Mouse (Mus musculus) heart, embryonic 13.5 days (tissue): ENCODE results near the gene Coq10b. TPM values are rescaled to one million over a fixed set of nuclear protein-coding genes. Genes with fewer than 3 reads are reported as not detected.
A peak's percentile ranks its signal among the peaks of the same experiment; 100 is the strongest.

ENCODE experiments used
- ATAC-seq: fragments of 200-750 bp; cut with Nextera tagmentation; 2 replicates; pipeline ENCODE4 v1.8.0; 2017; ENCODE audit warnings: moderate TSS enrichment; ENCODE audit not compliant: insufficient number of reproducible peaks, low FRiP score, low TSS enrichment; ENCODE audit errors: extremely low read depth
- H3K27ac ChIP-seq: fragments of 300-500 bp; sonication (generic); replicated peaks from 2 replicates; pipeline ENCODE4 v1.5.1; 2015; ENCODE audit warnings: moderate library complexity, mild to moderate bottlenecking, inconsistent platforms
- H3K27me3 ChIP-seq: fragments of 300-500 bp; sonication (generic); replicated peaks from 2 replicates; pipeline ENCODE4 v1.6.1; 2015; ENCODE audit warnings: mild to moderate bottlenecking, inconsistent platforms
- H3K36me3 ChIP-seq: fragments of 300-500 bp; sonication (generic); 2 replicates; pipeline ENCODE4 v1.6.1; 2015; ENCODE audit warnings: mild to moderate bottlenecking, inconsistent platforms
- H3K4me1 ChIP-seq: fragments of 300-500 bp; sonication (generic); 2 replicates; pipeline ENCODE4 v1.6.1; 2015; ENCODE audit warnings: inconsistent platforms
- H3K4me2 ChIP-seq: fragments of 300-500 bp; sonication (generic); 2 replicates; pipeline ENCODE4 v1.6.1; 2015; ENCODE audit warnings: inconsistent platforms, mild to moderate bottlenecking, moderate library complexity
- H3K4me3 ChIP-seq: fragments of 300-500 bp; sonication (generic); 2 replicates; pipeline ENCODE4 v1.5.1; 2015; ENCODE audit warnings: moderate library complexity, mild to moderate bottlenecking, inconsistent platforms
- H3K9ac ChIP-seq: fragments of 300-500 bp; sonication (generic); 2 replicates; pipeline ENCODE4 v1.6.1; 2015; ENCODE audit warnings: inconsistent platforms, mild to moderate bottlenecking, moderate library complexity
- H3K9me3 ChIP-seq: fragments of 300-500 bp; sonication (generic); 2 replicates; pipeline ENCODE4 v1.6.1; 2016; ENCODE audit warnings: inconsistent platforms
- WGBS: fragments of 180-500 bp; shearing (Covaris S2); methylation state at CpG from one replicate; pipeline ENCODE4 v1.1.7; 2015; ENCODE audit warnings: mixed read lengths; 5-methylcytosine and 5-hydroxymethylcytosine counted together
- polyA plus RNA-seq: library from polyadenylated mRNA; unstranded; fragments of >200 nt; fragmentation: Nextera tagmentation; extraction: Ambion mirVana; gene quantifications from 2 replicates; pipeline ENCODE4 v1.2.1, GENCODE M21; 2015

The Coq10b gene
- polyA plus RNA-seq, 1 experiment from 2014 or later: 20.9 TPM

DNA sequence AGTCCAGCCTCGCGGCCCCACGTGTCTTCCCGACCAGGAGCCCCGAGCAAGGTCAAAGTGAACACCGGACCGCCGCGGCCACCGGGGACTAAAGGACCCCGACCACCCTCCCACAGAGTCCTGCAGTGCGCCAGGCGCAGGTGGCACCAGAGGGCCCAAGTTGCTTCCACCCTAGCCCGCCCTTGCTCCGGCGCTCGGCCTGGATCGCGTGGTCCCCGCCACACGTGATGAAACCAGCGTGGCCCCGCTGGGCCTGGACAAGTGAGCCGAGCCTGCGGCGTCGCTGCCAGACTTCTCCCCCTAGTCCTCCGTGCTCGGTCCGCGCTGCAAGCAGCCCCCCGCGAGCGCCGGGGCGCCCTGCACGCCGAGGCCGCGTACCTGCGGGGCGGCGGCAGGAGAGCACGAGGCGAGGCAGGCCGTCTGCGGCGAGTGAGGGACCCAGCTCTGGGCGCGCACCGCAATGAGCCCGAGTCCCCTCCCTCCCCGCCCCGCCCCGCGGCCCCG lies 34.9 kb downstream of the Coq10b start:
- H3K9ac ChIP-seq: peak overlapping the region; percentile 95
- H3K4me1 ChIP-seq: peaks cover 48% of the 10 kb centered on the region
- H3K27me3 ChIP-seq: no peaks in the 10 kb centered on the region
- peaks cover 61% of the 10 kb centered on the region for H3K36me3 ChIP-seq
- peak; percentile 56 for ATAC-seq
- under 1% methylated on average over 46 of the region's 57 CpGs for WGBS
- peak overlapping the region; percentile 97 for H3K27ac ChIP-seq
- peak overlapping the region; percentile 85 for H3K4me3 ChIP-seq
- peak overlapping the region; percentile 90 for H3K4me2 ChIP-seq
- H3K9me3 ChIP-seq: peaks cover 3% of the 10 kb centered on the region; the same call in 1 of the 2 replicates

DNA sequence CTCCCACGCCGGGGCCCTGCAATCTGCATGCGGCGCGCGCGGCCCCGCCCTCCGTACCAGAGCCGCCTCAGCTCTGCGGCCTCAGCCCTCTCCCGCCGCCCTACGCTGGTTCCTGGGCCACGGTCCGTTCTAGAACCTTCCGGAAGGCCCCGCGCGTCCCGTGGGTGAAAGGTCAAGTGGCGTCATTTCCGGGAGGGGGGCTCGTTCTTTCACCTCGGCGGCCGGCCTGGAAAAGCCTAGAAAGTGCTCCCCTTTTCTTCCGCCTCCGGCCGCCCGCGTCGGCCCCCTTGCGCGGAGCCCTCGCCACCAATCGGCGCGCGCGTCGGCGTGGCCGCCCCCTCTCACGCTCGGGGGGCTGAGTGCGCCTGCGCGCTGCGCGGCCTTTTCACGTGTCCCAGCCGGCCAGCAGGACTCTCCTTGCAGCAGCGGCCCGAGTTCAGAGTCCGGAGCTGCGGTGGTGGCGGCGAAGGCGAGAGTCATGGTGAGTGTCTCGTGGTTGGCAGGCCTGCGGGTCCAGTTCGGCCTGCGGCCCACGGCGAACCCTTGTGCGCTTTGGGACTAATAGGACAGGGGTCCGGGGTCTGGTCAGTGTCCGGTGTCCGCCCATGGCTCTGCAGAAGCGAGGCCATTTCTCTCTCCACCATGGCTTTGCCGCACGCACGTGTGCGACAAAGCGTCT lies 35.5 kb downstream of the Coq10b start, which contains the start of the genes Hspe1 and Hspd1:
Gene Hspe1, plus strand, starts transcription at position 201 of the 679 bp plus-strand sequence.
Gene Hspd1, minus strand, starts transcription at position 312 of the 679 bp plus-strand sequence.
- Histone ChIP-seq H3K27me3 (no peaks in the 10 kb centered on the region), H3K36me3 (peaks cover 60% of the 10 kb centered on the region), H3K4me3 (peak within 1 kb of the TSS; percentile 85), H3K27ac (peak within 1 kb of the TSS; percentile 97), H3K9me3 (no peaks in the 10 kb centered on the region), H3K4me2 (peak within 1 kb of the TSS; percentile 90), H3K9ac (peak within 1 kb of the TSS; percentile 95), H3K4me1 (peaks cover 48% of the 10 kb centered on the region)
- peak; percentile 93 for ATAC-seq
- WGBS: under 1% methylated on average over 64 of the region's 76 CpGs

DNA sequence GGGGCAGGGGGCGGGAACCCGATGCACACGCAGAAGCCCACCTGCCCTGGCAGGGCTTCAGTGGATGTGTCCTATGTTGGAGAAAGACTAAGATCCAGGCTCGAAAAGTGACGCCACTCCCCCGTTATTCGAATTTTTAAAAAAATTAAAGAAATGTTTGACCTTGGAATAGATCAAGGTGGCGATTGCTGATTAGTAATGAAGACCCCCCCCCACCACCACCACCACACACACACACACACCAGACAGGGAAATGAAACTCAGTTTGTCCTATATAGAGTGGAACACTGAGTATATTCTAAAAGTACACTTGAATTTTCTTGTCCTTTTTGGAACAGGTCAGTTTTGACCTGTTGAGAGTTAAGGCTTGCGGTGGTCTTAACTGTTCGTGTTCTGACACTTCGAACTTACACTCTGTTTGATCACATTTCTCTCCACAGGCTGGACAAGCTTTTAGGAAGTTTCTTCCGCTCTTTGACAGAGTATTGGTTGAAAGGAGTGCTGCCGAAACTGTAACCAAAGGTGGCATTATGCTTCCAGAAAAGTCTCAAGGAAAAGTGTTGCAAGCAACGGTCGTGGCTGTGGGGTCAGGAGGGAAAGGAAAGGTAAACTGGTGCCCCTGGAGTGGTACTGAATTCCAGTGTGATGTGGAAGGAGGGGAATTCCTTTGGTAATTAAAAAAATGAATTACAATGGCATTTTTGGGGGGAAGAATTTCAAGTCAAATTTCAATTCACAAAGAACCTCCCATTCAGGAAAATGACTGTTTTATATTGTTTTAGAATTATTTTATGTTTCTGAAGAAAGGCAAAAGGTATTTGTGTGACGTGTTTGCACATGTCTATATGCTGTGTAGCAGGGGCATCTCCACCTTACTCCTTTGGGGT lies 36.3 kb downstream of the Coq10b start:
- no peak for ATAC-seq
- Histone ChIP-seq H3K27ac (peak overlapping the region; percentile 97), H3K27me3 (no peaks in the 10 kb centered on the region), H3K9ac (peak overlapping the region; percentile 95), H3K4me3 (peak overlapping the region; percentile 85), H3K4me1 (peaks cover 47% of the 10 kb centered on the region), H3K9me3 (no peaks in the 10 kb centered on the region), H3K36me3 (peaks cover 60% of the 10 kb centered on the region), H3K4me2 (peak overlapping the region; percentile 90)
- WGBS: 7% methylated on average over 16 of the region's 16 CpGs

DNA sequence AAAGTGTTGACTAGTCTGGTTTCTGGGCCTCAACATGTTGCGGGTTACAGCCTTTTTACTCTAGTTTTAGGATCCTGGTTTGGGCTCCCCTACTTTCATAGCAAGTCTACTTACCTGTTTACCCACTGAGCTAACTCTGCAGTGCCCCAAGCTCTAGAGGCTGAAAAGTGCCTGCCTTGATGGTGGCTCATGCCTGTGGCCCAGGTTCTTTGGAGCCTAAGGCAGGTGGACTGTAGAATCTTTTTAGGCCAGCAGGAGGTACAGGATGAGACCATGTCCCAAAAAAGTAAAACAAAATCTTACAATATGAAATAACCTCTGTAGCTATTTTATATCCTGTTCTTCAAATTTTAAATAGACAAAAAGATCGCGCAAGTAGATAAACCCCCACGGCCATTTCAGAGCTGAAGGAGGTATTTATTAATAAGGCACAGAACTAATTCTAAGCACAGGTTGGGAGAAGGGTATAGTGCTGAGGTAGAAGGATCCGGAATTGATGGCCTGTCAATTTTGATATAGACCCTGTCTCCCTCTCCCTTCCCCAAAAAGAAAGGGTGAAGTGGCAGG lies 37.0 kb downstream of the Coq10b start:
- no peak overlapping the region for H3K27ac ChIP-seq
- peak overlapping the region; percentile 90 for H3K4me2 ChIP-seq
- WGBS: 80% methylated on average over 5 of the region's 5 CpGs
- peaks cover 52% of the 10 kb centered on the region for H3K36me3 ChIP-seq
- H3K9me3 ChIP-seq: no peaks in the 10 kb centered on the region
- H3K4me3 ChIP-seq: peak overlapping the region; percentile 85
- peak overlapping the region; percentile 95 for H3K9ac ChIP-seq
- no peak for ATAC-seq
- H3K4me1 ChIP-seq: peaks cover 40% of the 10 kb centered on the region
- H3K27me3 ChIP-seq: no peaks in the 10 kb centered on the region

DNA sequence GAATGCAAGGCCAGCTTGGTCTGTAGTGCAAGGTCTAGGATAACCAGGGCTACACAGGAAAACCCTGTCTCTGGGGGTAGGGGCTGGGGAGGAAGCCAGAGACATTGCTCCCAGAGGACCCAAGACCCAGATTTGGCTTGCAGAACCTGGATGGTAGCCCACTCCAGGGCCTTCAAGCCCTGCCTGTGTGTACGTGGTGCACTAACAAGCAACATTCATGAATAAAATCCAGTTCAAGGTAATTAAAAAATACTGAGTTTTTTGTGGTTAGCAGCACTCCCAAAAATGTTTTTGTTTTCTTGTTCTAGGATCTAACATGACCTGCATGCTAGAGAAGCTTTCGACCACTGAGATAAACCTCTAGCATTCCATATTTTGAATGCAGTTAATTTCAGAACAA lies 39.5 kb downstream of the Coq10b start:
- ATAC-seq: no peak
- Histone ChIP-seq H3K9me3 (no peaks in the 10 kb centered on the region), H3K27me3 (no peaks in the 10 kb centered on the region), H3K4me2 (no peak overlapping the region), H3K4me1 (peaks cover 15% of the 10 kb centered on the region), H3K27ac (no peak overlapping the region), H3K36me3 (peaks cover 38% of the 10 kb centered on the region), H3K4me3 (no peak overlapping the region), H3K9ac (no peak overlapping the region)
- 89% methylated on average over 2 of the region's 2 CpGs for WGBS

DNA sequence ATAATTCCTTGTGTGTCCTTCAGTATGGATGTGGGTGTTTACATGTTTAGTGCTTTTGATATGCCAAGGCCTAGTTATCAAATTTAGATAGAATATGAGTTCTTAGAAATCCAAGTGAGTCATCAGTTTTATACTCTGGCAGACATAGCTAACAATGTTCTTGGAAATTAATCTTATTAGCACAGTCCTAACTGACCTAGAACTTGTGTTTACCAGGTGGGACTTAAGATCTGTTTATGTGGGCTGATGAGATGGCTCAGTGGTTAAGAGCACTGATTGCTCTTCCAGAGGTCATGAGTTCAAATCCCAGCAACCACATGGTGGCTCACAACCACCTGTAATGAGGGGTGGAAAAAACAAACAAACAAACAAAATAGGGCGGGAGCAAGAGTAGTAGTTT lies 39.9 kb downstream of the Coq10b start:
- no peak for ATAC-seq
- Histone ChIP-seq H3K4me2 (no peak overlapping the region), H3K36me3 (peaks cover 38% of the 10 kb centered on the region), H3K9me3 (no peaks in the 10 kb centered on the region), H3K27me3 (no peaks in the 10 kb centered on the region), H3K9ac (no peak overlapping the region), H3K27ac (no peak overlapping the region), H3K4me1 (peaks cover 15% of the 10 kb centered on the region), H3K4me3 (no peak overlapping the region)
- 61% methylated on average over 1 of the region's 1 CpGs for WGBS

DNA sequence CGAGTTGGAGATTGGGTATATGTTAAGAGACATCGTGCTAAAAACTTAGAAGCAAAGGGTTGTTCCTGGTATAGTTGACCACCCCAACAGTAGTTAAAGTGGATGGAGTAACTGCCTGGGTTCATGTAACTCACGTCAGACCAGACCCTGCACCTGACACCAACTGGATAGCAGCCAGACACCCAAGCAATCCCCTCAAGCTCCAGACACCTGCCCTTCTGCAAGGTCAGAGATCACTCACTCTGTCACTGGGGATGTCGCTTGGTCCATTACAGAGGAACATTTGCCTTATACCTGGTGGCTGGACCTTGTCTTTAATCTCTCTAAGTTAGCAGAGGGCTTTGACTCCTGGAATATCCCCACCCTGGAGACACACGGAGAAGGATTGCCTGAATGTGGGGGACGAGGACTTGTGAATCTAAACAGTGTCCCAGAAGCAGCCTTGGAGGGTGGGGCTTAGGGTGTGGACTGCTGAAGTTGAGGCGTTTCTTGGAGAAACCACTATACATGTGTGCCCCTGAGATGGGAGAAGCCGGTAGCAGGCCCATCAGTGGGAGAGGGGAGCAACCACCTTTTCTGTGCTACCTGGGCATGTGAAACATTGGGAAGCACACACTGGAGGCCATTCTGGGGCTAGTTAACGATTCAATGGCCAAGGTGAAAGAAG lies 54.5 kb downstream of the Coq10b start:
- no peak overlapping the region for H3K9ac ChIP-seq
- no peaks in the 10 kb centered on the region for H3K36me3 ChIP-seq
- 74% methylated on average over 9 of the region's 9 CpGs for WGBS

DNA sequence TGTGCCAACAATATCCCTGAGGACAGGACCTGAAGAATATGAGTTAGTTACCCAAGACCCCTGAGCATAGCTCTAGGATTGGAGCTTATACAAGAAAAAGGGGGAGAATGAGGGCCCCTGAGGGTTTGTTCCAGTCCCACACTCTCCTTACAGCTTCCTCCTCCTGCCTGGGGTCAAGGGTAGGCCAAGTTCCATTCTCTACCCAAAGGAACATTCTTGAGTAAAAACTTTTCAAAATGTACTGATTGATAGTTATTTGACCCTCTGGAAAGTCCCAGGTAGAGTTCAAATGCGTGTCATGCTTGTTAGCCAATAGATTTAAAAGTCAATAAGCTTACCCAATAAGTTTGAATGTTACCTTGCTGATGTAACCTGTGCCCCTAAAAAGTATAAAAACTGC lies 55.1 kb downstream of the Coq10b start:
- no peak overlapping the region for H3K9ac ChIP-seq
- H3K27ac ChIP-seq: no peak overlapping the region
- 77% methylated on average over 1 of the region's 1 CpGs for WGBS
- H3K27me3 ChIP-seq: 0 out of 2 replicates have a peak, but pooled peaks cover 4% of the 10 kb centered on the region
- no peak overlapping the region for H3K4me2 ChIP-seq
- no peaks in the 10 kb centered on the region for H3K4me1 ChIP-seq
- no peaks in the 10 kb centered on the region for H3K36me3 ChIP-seq
- H3K4me3 ChIP-seq: no peak overlapping the region
- 0 out of 2 replicates have a peak, but pooled peaks cover 3% of the 10 kb centered on the region for H3K9me3 ChIP-seq
- no peak for ATAC-seq

More for the DNA sequence above, 54.5 kb downstream of the Coq10b start:
- 0 out of 2 replicates have a peak, but pooled peaks cover 6% of the 10 kb centered on the region for H3K27me3 ChIP-seq
- no peak overlapping the region for H3K4me2 ChIP-seq
- H3K27ac ChIP-seq: no peak overlapping the region
- ATAC-seq: no peak
- no peaks in the 10 kb centered on the region for H3K4me1 ChIP-seq
- H3K4me3 ChIP-seq: no peak overlapping the region
- H3K9me3 ChIP-seq: 0 out of 2 replicates have a peak, but pooled peaks cover 3% of the 10 kb centered on the region

DNA sequence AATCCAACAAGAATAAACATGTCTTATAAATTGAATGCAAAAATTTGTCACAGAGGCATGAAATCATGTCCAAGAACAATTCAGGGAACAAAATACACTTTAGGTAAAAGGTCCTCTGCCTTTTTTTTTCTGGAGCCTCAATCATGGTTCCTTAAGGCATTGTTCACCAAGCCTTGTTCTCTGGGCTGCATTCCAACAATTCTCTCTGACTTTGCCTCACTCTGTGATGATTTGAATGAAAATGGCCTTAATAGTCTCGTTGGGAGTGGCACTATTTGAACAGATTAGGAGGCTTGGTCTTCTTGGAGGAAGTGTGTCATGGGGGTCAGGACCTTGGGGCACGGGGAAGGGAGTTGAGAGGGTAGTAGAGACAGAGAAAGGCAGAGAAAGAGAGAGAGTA lies 55.9 kb downstream of the Coq10b start:
- no peak overlapping the region for H3K4me2 ChIP-seq
- no peak for ATAC-seq

DNA sequence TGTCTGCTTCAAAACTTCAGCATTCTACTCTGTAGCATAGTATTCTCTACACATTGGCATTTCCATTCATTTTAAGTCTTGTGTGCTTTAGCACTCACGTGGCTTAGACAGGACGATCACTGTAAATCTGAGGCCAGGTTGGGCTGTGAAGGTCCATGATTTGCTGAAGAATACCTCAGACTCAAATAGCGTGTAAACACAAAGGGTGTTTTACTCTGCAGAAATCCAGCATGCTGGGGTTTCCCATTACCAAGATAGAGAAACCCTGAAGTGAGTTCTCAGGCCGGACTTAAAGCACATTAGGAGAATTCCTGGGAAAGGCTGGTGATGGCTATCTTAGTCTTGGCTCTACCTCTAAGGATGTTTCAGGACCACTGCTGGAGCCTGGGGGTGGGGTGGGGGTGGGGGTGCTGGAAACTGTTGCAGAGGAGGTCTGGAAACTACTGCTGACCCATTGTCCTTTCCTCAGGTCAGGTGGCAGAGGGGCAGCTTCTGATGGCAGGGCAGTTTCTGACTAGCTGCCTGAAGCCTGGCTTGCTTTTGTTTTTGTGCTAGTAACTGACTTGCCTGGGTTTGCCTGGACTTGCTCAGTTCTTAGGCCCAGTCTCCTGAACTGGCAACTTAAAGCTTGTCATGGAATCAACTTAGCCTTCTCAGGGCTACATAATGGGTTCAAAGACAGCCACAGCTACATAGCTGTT lies 56.6 kb downstream of the Coq10b start:
- Histone ChIP-seq H3K9ac (no peak overlapping the region), H3K36me3 (no peaks in the 10 kb centered on the region), H3K9me3 (0 out of 2 replicates have a peak, but pooled peaks cover 3% of the 10 kb centered on the region), H3K27me3 (no peaks in the 10 kb centered on the region), H3K27ac (no peak overlapping the region), H3K4me2 (no peak overlapping the region), H3K4me1 (no peaks in the 10 kb centered on the region), H3K4me3 (no peak overlapping the region)
- 73% methylated on average over 4 of the region's 4 CpGs for WGBS
- ATAC-seq: no peak

More for the DNA sequence above, 55.9 kb downstream of the Coq10b start:
- H3K9ac ChIP-seq: no peak overlapping the region
- H3K9me3 ChIP-seq: 0 out of 2 replicates have a peak, but pooled peaks cover 3% of the 10 kb centered on the region
- H3K27me3 ChIP-seq: no peaks in the 10 kb centered on the region
- no peak overlapping the region for H3K27ac ChIP-seq
- H3K36me3 ChIP-seq: no peaks in the 10 kb centered on the region
- WGBS: 58% methylated on average over 2 of the region's 2 CpGs
- H3K4me1 ChIP-seq: no peaks in the 10 kb centered on the region
- no peak overlapping the region for H3K4me3 ChIP-seq
